Mouse (Mus musculus) forebrain, embryonic 10.5 days (tissue): Measurements from ENCODE around the gene Capn15. TPM values are rescaled to one million over a fixed set of nuclear protein-coding genes. Genes with fewer than 3 reads are reported as not detected.

Experiments
- DNase-seq: peaks from one replicate; pipeline ENCODE4 v3.0.0-alpha.2; 2017; ENCODE audit warnings: low spot score; ENCODE audit errors: extremely low spot score
- H3K27ac ChIP-seq: fragments of 300-500 bp; sonication (generic); 2 replicates; pipeline ENCODE4 v1.5.1; 2016; ENCODE audit warnings: mild to moderate bottlenecking
- H3K27me3 ChIP-seq: fragments of 300-500 bp; sonication (generic); 2 replicates; pipeline ENCODE4 v1.6.1; 2016; ENCODE audit warnings: mild to moderate bottlenecking; ENCODE audit not compliant: poor library complexity, severe bottlenecking
- H3K36me3 ChIP-seq: fragments of 300-500 bp; sonication (generic); replicated peaks from 2 replicates; pipeline ENCODE4 v1.6.1; 2016; ENCODE audit warnings: mild to moderate bottlenecking, moderate library complexity
- H3K4me1 ChIP-seq: fragments of 300-500 bp; sonication (generic); 2 replicates; pipeline ENCODE4 v1.6.1; 2016
- H3K4me3 ChIP-seq: fragments of 300-500 bp; sonication (generic); 2 replicates; pipeline ENCODE4 v1.5.1; 2016; ENCODE audit warnings: mild to moderate bottlenecking, moderate library complexity
- H3K9me3 ChIP-seq: fragments of 300-500 bp; sonication (generic); 2 replicates; pipeline ENCODE4 v1.6.1; 2016; ENCODE audit warnings: mild to moderate bottlenecking, moderate library complexity
- WGBS: fragments of 180-500 bp; shearing (Covaris S2); methylation state at CpG from one replicate; pipeline ENCODE4 v1.1.7; 2016; 5-methylcytosine and 5-hydroxymethylcytosine counted together
- polyA plus RNA-seq: library from polyadenylated mRNA; unstranded; fragments of >200 nt; fragmentation: Nextera tagmentation; extraction: Ambion mirVana; gene quantifications from 2 replicates; pipeline ENCODE4 v1.2.1, GENCODE M21; 2016

The Capn15 gene
- polyA plus RNA-seq, 1 experiment from 2014 or later = 31.8 TPM

GRCm38 (mm10) chr17:25922120-25922519, 63.5 kb downstream of the Capn15 start:
- H3K27me3 ChIP-seq = no peaks in the 10 kb centered on the region
- no peak overlapping the region for H3K4me3 ChIP-seq
- no peaks in the 10 kb centered on the region for H3K9me3 ChIP-seq
- H3K4me1 ChIP-seq = peaks cover 27% of the 10 kb centered on the region
- H3K36me3 ChIP-seq = peaks cover 28% of the 10 kb centered on the region
- 87% methylated on average over 5 of the region's 5 CpGs for WGBS
- DNase-seq = no peak
- no peak overlapping the region for H3K27ac ChIP-seq

DNA sequence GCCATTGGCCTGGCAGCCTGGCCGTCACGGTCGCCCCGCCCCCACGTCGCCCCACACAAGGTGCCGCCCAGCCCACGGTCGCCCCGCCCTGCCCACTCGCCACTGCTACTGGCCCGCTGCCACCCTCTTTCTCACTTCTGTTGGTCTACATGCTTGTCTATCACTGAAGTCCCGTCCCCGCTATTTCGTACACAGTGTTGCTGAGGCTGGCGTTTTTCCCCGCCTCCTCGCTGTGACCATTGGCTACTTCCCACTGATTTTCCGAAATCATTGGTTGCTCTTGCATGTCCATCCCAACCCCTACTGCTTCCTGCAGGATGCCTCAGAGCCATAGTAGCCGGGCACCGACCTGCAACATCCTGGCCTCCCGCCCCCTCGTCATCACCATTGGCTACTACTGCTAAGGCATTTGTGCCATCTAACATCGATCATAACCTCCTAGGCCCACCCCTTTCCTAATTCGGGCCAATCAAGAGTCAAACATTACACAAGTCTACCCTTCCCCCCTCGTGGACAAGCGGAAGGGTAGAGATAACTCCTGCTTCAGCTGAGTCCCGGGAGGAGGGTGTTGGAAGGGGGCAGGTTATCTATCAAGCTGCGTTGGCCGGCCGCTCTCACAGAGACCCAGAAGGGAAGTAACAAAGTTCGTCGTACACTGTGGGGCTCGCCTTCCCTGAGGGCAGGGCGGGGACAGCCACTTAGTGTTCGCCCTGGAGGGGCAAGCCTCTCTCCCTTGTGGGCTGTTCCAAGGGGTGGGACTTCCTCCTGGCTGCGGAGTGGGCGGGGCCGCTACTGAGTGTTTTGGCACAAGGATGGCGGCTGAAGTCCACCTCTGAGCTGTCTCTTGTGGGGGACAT, 65.6 kb downstream of the Capn15 start:
- no peaks in the 10 kb centered on the region for H3K9me3 ChIP-seq
- WGBS = under 1% methylated on average over 40 of the region's 40 CpGs
- DNase-seq = peak; percentile 99
- peaks cover 27% of the 10 kb centered on the region for H3K4me1 ChIP-seq
- H3K27ac ChIP-seq = peak overlapping the region; percentile 91
- no peaks in the 10 kb centered on the region for H3K27me3 ChIP-seq
- H3K36me3 ChIP-seq = peaks cover 20% of the 10 kb centered on the region
- H3K4me3 ChIP-seq = peak overlapping the region; percentile 98

GRCm38 (mm10) chr17:25919144-25919785, 66.3 kb downstream of the Capn15 start, which contains the start of gene Rab40c:
Gene Rab40c (minus strand): TSS chr17:25919727.
- peak within 1 kb of the TSS; percentile 98 for H3K4me3 ChIP-seq
- peaks cover 27% of the 10 kb centered on the region for H3K4me1 ChIP-seq
- under 1% methylated on average over 78 of the region's 78 CpGs for WGBS
- DNase-seq = peak; percentile 46
- H3K27ac ChIP-seq = peak within 1 kb of the TSS; percentile 91
- H3K36me3 ChIP-seq = peaks cover 20% of the 10 kb centered on the region
- H3K27me3 ChIP-seq = no peaks in the 10 kb centered on the region
- no peaks in the 10 kb centered on the region for H3K9me3 ChIP-seq

DNA sequence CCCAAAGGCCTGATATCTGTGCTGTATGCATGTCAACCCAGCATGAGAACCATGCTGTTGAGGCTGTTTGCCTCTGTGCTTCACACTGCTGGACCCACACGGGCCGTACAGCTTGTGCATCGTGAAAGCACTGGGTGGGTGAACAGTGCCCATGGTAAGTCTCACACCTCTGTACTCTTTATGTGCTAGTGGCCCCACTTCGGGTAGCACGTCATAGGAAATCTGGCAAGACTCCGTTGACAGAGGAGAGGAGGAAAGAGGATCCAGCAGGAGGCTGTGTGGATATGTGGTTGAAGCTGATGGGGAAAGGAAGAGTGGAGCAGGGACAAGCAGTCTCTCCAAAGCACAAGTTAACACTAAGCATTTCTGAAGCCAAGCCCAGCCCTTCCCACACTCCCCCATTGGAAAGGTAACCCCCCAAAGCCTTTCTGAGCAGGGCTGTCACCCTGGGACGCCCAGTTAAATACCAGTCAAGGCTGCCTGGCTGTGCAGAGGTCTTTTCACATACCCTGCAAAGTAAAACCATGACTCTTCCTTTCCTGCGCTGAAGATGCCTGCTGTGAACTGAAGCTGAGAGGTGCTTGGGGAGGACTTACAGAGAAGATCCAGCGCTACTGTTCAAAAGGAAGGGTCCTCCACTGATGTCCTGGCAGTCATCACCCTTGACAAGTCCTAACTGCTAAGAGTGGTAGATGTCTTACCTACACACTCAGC, 67.4 kb downstream of the Capn15 start:
- Histone ChIP-seq H3K4me3 (peak overlapping the region; percentile 98), H3K27me3 (no peaks in the 10 kb centered on the region), H3K36me3 (peaks cover 24% of the 10 kb centered on the region), H3K4me1 (peaks cover 27% of the 10 kb centered on the region), H3K27ac (no peak overlapping the region), H3K9me3 (no peaks in the 10 kb centered on the region)
- no peak for DNase-seq
- 91% methylated on average over 9 of the region's 9 CpGs for WGBS

DNA sequence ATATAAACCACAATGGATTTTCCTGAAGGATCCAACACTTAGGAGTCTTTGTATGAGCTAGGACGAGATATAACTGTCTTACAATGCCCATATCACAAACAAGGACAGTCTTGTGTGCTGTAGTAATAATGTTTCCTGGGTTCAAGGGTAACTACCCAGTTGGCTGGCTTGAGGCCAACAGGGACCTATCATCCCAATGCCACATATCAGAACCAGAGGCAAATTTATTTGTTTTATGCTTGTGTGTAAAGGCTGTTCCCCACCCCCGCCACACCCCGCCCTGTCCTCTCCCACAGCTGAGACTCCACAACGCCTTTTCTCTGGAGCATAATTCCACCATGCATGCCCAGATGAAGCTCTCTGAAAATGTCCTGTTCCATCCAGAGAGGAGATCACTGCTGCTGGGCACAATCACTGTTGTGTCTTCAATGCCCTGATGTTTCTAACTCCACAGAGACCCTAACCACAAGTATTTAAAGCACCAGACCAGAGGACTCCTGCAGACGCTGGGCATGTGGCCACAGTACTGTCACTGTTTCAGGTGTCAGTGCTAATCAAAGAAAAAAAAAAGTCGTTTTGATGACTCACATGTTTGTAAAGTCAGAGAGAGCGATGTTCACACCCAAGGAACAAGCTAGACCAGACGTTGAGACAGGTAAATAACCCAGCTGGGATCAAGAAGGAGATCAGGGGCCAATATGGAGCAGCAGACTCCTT, 68.5 kb downstream of the Capn15 start:
- WGBS = 92% methylated on average over 8 of the region's 8 CpGs
- no peak for DNase-seq
- H3K36me3 ChIP-seq = peaks cover 26% of the 10 kb centered on the region
- H3K27ac ChIP-seq = no peak overlapping the region
- H3K4me1 ChIP-seq = peaks cover 27% of the 10 kb centered on the region
- H3K4me3 ChIP-seq = no peak overlapping the region
- no peaks in the 10 kb centered on the region for H3K9me3 ChIP-seq
- H3K27me3 ChIP-seq = no peaks in the 10 kb centered on the region

DNA sequence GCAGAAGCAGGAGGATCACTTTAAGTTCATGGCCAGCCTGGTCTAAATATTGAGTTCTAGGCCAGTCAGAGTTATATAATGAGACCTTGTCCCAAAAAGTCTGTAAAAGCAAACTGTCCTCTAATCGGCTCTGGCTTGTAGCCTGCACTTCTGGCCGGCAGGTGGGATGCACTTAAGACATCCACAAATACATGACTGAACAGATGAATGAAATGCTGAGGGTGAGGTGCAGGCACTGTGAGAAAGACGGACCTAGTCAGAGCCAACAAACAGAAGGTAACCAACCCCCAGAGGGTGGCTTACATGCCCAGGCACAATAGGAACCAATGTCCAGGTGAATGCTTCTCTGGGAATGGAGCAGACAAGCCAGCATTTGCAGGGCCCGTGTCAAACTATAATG, 71.3 kb downstream of the Capn15 start:
- DNase-seq = no peak
- H3K9me3 ChIP-seq = no peaks in the 10 kb centered on the region
- H3K4me1 ChIP-seq = peaks cover 16% of the 10 kb centered on the region
- peaks cover 32% of the 10 kb centered on the region for H3K36me3 ChIP-seq
- H3K4me3 ChIP-seq = no peak overlapping the region
- 93% methylated on average over 4 of the region's 4 CpGs for WGBS
- H3K27me3 ChIP-seq = no peaks in the 10 kb centered on the region
- H3K27ac ChIP-seq = no peak overlapping the region

DNA sequence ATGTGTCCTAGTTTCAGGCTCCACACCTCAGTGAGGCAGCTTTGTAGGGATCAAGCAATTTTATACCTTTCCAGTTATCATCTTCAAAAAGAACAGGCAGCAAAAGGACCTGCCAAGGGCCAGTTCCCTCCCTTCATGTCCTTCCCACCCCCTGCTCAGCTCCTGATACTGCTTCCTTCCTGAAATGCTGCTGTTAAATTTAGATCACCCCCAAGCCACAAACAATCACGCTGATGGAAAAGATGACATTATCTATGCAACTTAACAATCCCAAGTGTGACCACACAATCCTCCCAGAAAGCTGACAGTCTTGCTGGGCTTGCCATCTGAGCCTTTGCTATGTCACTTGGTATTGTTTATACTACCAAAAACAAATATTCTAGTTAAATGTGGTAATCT, 71.7 kb downstream of the Capn15 start:
- 97% methylated on average over 1 of the region's 1 CpGs for WGBS
- H3K4me3 ChIP-seq = no peak overlapping the region
- no peak overlapping the region for H3K27ac ChIP-seq
- no peaks in the 10 kb centered on the region for H3K27me3 ChIP-seq
- no peak for DNase-seq
- H3K36me3 ChIP-seq = peaks cover 32% of the 10 kb centered on the region
- H3K9me3 ChIP-seq = no peaks in the 10 kb centered on the region
- H3K4me1 ChIP-seq = peaks cover 13% of the 10 kb centered on the region

GRCm38 (mm10) chr17:25913186-25913876, 72.3 kb downstream of the Capn15 start:
- DNase-seq = no peak
- Histone ChIP-seq H3K27ac (no peak overlapping the region), H3K4me3 (no peak overlapping the region), H3K27me3 (no peaks in the 10 kb centered on the region), H3K36me3 (peaks cover 32% of the 10 kb centered on the region), H3K9me3 (no peaks in the 10 kb centered on the region), H3K4me1 (peaks cover 7% of the 10 kb centered on the region)
- 90% methylated on average over 14 of the region's 14 CpGs for WGBS

- DNase-seq = no peak
- WGBS = 87% methylated on average over 4 of the region's 4 CpGs
- Histone ChIP-seq H3K27ac (no peak overlapping the region), H3K4me1 (no peaks in the 10 kb centered on the region), H3K4me3 (no peak overlapping the region), H3K36me3 (peaks cover 24% of the 10 kb centered on the region), H3K27me3 (no peaks in the 10 kb centered on the region), H3K9me3 (no peaks in the 10 kb centered on the region)
Measured at GRCm38 (mm10) chr17:25911816-25912215, 73.8 kb downstream of the Capn15 start.
